Mouse (Mus musculus): ENCODE data around the gene St3gal3. TPM values are rescaled to one million over a fixed set of nuclear protein-coding genes. Genes with fewer than 3 reads are reported as not detected.

St3gal3 gene
- total and polyA plus RNA-seq, 2 experiments, result 27.9 to 44.9 TPM

DNA sequence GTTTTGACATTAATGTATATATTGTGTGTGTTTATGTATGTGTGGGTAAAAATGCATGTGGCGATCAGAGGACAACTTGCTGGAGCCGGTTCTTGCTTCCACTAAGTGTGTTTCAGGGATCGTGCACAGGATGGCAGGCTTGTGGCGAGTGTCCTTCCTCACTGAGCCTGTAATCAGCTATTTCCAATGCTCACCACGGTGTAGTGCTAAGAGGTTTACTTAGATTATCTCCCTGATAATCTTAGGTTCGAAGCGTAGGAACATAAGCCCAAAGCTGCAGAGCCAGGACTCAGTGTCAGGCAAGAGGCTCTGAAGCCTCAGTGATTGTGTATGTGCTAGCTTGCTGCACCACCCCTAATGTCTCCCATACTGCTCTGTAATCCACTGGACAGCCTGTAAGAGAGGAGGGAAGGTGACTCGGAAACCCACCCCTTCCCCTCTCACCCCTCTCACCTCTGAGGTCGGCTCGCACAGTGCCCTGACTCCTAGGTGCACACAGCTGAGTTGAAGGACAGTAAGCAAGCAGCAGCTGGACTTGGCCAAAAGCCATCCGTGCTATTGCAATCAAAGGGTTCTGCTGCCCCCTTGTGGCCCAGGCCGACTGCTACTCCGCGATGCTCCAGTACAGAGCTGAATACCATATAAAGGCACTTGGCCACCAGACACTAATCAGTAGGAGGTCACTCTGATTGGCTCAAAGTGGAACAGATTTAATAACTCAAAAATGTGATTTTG lies 51.3 kb downstream of the St3gal3 start:
- Histone ChIP-seq H3K4me1 (ENCODE audit: control insufficient read depth, insufficient read depth, low read length) (0 out of 2 replicates have a peak, but pooled peaks cover 2% of the 10 kb centered on the region), H3K27me3 (ENCODE audit: control insufficient read depth, insufficient read depth, low read length) (no peaks in the 10 kb centered on the region), H3K9ac (ENCODE audit: low read depth, low read length) (no peak overlapping the region), H3K27ac (replicated peaks; ENCODE audit: insufficient read depth, low read depth, low read length) (no peak overlapping the region), H3K79me2 (ENCODE audit: control insufficient read depth, insufficient read depth, low read length) (peaks cover 18% of the 10 kb centered on the region; the same call in 1 of the 2 replicates), H3K4me3 (ENCODE audit: insufficient read depth, low read depth, low read length) (no peak overlapping the region), H3K36me3 (ENCODE audit: control insufficient read depth, insufficient read depth, low read length) (no peaks in the 10 kb centered on the region)
- 24% methylated on average over 14 of the region's 14 CpGs for WGBS
- TF ChIP-seq CTCF (IDR thresholded peaks at IDR 0.05; ENCODE audit: low read depth, low read length) (peak; percentile 99), POLR2A (IDR thresholded peaks at IDR 0.05; ENCODE audit: extremely low read depth, insufficient read depth, low read length) (no peak)
- DNase-seq (ENCODE audit: extremely low read depth, low read depth, low spot score), result peak; percentile 83

- Histone ChIP-seq H3K27me3 (ENCODE audit: control insufficient read depth, insufficient read depth, low read length) (no peaks in the 10 kb centered on the region), H3K4me1 (ENCODE audit: control insufficient read depth, insufficient read depth, low read length) (0 out of 2 replicates have a peak, but pooled peaks cover 2% of the 10 kb centered on the region), H3K4me3 (ENCODE audit: insufficient read depth, low read depth, low read length) (no peak overlapping the region), H3K9ac (ENCODE audit: low read depth, low read length) (no peak overlapping the region), H3K36me3 (ENCODE audit: control insufficient read depth, insufficient read depth, low read length) (no peaks in the 10 kb centered on the region), H3K79me2 (ENCODE audit: control insufficient read depth, insufficient read depth, low read length) (peaks cover 12% of the 10 kb centered on the region; the same call in 1 of the 2 replicates), H3K27ac (replicated peaks; ENCODE audit: insufficient read depth, low read depth, low read length) (no peak overlapping the region)
- DNase-seq (ENCODE audit: extremely low read depth, low read depth, low spot score), result no peak
- WGBS, result 92% methylated on average over 18 of the region's 18 CpGs
- TF ChIP-seq POLR2A (IDR thresholded peaks at IDR 0.05; ENCODE audit: extremely low read depth, insufficient read depth, low read length), result no peak
- no peak for TF ChIP-seq CTCF (IDR thresholded peaks at IDR 0.05; ENCODE audit: low read depth, low read length)
These were observed 52.9 kb downstream of the St3gal3 start for GRCm38 (mm10) chr4:118081608-118082331.

GRCm38 (mm10) chr4:118080481-118080880 lies 54.2 kb downstream of the St3gal3 start:
- Histone ChIP-seq H3K4me3 (ENCODE audit: insufficient read depth, low read depth, low read length) (no peak overlapping the region), H3K27me3 (ENCODE audit: control insufficient read depth, insufficient read depth, low read length) (no peaks in the 10 kb centered on the region), H3K4me1 (ENCODE audit: control insufficient read depth, insufficient read depth, low read length) (peaks cover 2% of the 10 kb centered on the region; the same call in 1 of the 2 replicates), H3K79me2 (ENCODE audit: control insufficient read depth, insufficient read depth, low read length) (peaks cover 12% of the 10 kb centered on the region; the same call in 1 of the 2 replicates), H3K36me3 (ENCODE audit: control insufficient read depth, insufficient read depth, low read length) (no peaks in the 10 kb centered on the region), H3K9ac (ENCODE audit: low read depth, low read length) (no peak overlapping the region), H3K27ac (replicated peaks; ENCODE audit: insufficient read depth, low read depth, low read length) (no peak overlapping the region)
- no peak for DNase-seq (ENCODE audit: extremely low read depth, low read depth, low spot score)
- 54% methylated on average over 8 of the region's 8 CpGs for WGBS
- no peak for TF ChIP-seq CTCF (IDR thresholded peaks at IDR 0.05; ENCODE audit: low read depth, low read length)
- TF ChIP-seq POLR2A (IDR thresholded peaks at IDR 0.05; ENCODE audit: extremely low read depth, insufficient read depth, low read length), result no peak

DNA sequence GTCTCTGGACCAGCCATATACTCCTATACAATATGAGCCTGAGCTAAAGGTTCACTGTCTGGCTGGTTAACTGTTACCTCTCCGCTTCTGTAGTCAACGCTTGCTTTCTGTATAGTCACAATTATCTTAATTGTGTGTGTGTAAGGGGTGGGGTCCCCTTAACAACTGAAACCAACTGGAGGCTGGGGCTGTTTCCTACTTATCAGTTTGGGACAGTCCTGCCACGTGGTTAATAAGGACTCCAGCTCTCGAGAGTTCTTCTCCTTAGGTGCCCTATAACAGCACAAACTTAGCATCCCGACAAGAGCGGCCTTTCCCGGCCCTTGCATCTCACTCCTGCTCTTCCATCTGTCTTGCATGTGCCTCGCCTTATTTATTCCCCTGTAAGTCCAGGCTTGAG lies 55.5 kb downstream of the St3gal3 start:
- Histone ChIP-seq H3K4me1 (ENCODE audit: control insufficient read depth, insufficient read depth, low read length) (peaks cover 4% of the 10 kb centered on the region), H3K36me3 (ENCODE audit: control insufficient read depth, insufficient read depth, low read length) (no peaks in the 10 kb centered on the region), H3K79me2 (ENCODE audit: control insufficient read depth, insufficient read depth, low read length) (peaks cover 12% of the 10 kb centered on the region; the same call in 1 of the 2 replicates), H3K4me3 (ENCODE audit: insufficient read depth, low read depth, low read length) (no peak overlapping the region), H3K27me3 (ENCODE audit: control insufficient read depth, insufficient read depth, low read length) (no peaks in the 10 kb centered on the region), H3K9ac (ENCODE audit: low read depth, low read length) (no peak overlapping the region), H3K27ac (replicated peaks; ENCODE audit: insufficient read depth, low read depth, low read length) (no peak overlapping the region)
- 95% methylated on average over 8 of the region's 8 CpGs for WGBS
- TF ChIP-seq CTCF (IDR thresholded peaks at IDR 0.05; ENCODE audit: low read depth, low read length) (no peak), POLR2A (IDR thresholded peaks at IDR 0.05; ENCODE audit: extremely low read depth, insufficient read depth, low read length) (no peak)
- DNase-seq (ENCODE audit: extremely low read depth, low read depth, low spot score), result no peak

GRCm38 (mm10) chr4:118078576-118078975 lies 56.1 kb downstream of the St3gal3 start:
- WGBS, result 90% methylated on average over 9 of the region's 9 CpGs
- no peak for DNase-seq (ENCODE audit: extremely low read depth, low read depth, low spot score)
- Histone ChIP-seq H3K36me3 (ENCODE audit: control insufficient read depth, insufficient read depth, low read length) (no peaks in the 10 kb centered on the region), H3K4me1 (ENCODE audit: control insufficient read depth, insufficient read depth, low read length) (peaks cover 4% of the 10 kb centered on the region), H3K27ac (replicated peaks; ENCODE audit: insufficient read depth, low read depth, low read length) (no peak overlapping the region), H3K4me3 (ENCODE audit: insufficient read depth, low read depth, low read length) (no peak overlapping the region), H3K27me3 (ENCODE audit: control insufficient read depth, insufficient read depth, low read length) (no peaks in the 10 kb centered on the region), H3K9ac (ENCODE audit: low read depth, low read length) (no peak overlapping the region), H3K79me2 (ENCODE audit: control insufficient read depth, insufficient read depth, low read length) (peaks cover 15% of the 10 kb centered on the region; the same call in 1 of the 2 replicates)
- TF ChIP-seq CTCF (IDR thresholded peaks at IDR 0.05; ENCODE audit: low read depth, low read length) (no peak), POLR2A (IDR thresholded peaks at IDR 0.05; ENCODE audit: extremely low read depth, insufficient read depth, low read length) (no peak)

All from liver, adult 2 months (tissue).